Mouse (Mus musculus) heart, postnatal 25 days (tissue): ENCODE data around the gene Scyl3. TPM values are rescaled to one million over a fixed set of nuclear protein-coding genes. Genes with fewer than 3 reads are reported as not detected.

Source experiments
- DNase-seq: peaks from one replicate; pipeline ENCODE4 v3.0.0; 2022; ENCODE audit warnings: low spot score
- intact Hi-C: fragments of 180-260 bp; cut with DNase I; formaldehyde crosslinking; loops from one replicate; pipeline ENCODE4 v1.15.1; 2025
- total RNA-seq, 2 experiments: library from RNA; stranded (reverse); gene quantifications; 2 replicates each; pipeline ENCODE4 v1.2.3; 2021

Gene Scyl3
- total RNA-seq, result 1 to 10 TPM; 5.1 to 5.6 TPM

GRCm38 (mm10) chr1:163928846-163929245, at the start of gene Scyl3:
TSS of gene Scyl3 (plus strand) at chr1:163929100.
- no peak for DNase-seq
- intact Hi-C loops, result loop anchor here (10.0 kb wide), 2 partner anchors 154 to 1384 kb away; partner anchors contain the start of genes Kifap3 and Mettl13

- DNase-seq, result no peak
- intact Hi-C loops, result no loop called here
These were observed 39.3 kb upstream of the Scyl3 start for GRCm38 (mm10) chr1:163889629-163890028.

DNA sequence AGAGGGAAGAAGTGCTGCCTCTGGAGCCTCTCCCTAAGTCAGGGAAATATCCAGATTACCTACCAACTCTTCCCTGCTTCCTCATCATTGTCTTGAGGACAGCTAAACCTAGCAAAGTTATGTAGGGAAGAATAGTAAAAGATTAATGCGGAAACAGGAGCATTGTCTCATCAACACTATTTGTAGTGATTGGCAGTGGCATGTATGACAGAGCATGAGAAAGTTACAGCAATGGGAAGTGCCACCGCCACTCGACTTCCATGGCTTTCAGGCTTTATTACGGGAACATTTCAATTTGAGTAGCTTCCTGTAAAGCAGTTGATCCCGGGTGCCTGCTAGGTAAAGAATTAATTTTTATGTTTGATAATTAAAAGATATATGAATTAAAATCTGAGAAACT, 35.6 kb upstream of the Scyl3 start:
- intact Hi-C loops, result no loop called here
- DNase-seq, result no peak

GRCm38 (mm10) chr1:163893774-163894527, 34.9 kb upstream of the Scyl3 start:
- no peak for DNase-seq

GRCm38 (mm10) chr1:163898291-163898764, 30.6 kb upstream of the Scyl3 start:
- DNase-seq, result no peak
- intact Hi-C loops, result no loop called here

More at GRCm38 (mm10) chr1:163893774-163894527, 34.9 kb upstream of the Scyl3 start:
- intact Hi-C loops, result no loop called here

DNA sequence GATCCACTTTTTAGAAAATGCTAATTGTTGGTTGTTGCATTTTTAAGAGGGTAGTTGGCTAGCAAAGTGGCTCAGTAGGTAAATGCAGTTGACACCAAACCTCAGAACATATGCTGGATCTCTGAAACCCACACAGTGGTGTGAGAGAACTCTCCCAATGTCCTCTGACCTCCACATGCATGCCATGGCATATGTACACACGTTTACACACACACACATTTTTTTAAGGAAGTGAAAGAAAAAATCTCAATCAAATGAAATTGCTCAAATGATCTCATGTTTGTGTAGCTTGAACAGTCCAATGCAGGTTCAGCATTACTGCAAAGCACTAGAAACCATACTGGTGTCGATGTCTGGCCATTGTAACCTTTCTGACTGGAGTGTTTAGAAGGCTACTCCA, 29.3 kb upstream of the Scyl3 start:
- intact Hi-C loops, result no loop called here
- DNase-seq, result no peak

- no peak for DNase-seq
- intact Hi-C loops, result no loop called here
These were observed 28.7 kb upstream of the Scyl3 start for GRCm38 (mm10) chr1:163900168-163900567.

- no peak for DNase-seq
- intact Hi-C loops, result no loop called here
These were observed 25.5 kb upstream of the Scyl3 start for GRCm38 (mm10) chr1:163903411-163903810.

DNA sequence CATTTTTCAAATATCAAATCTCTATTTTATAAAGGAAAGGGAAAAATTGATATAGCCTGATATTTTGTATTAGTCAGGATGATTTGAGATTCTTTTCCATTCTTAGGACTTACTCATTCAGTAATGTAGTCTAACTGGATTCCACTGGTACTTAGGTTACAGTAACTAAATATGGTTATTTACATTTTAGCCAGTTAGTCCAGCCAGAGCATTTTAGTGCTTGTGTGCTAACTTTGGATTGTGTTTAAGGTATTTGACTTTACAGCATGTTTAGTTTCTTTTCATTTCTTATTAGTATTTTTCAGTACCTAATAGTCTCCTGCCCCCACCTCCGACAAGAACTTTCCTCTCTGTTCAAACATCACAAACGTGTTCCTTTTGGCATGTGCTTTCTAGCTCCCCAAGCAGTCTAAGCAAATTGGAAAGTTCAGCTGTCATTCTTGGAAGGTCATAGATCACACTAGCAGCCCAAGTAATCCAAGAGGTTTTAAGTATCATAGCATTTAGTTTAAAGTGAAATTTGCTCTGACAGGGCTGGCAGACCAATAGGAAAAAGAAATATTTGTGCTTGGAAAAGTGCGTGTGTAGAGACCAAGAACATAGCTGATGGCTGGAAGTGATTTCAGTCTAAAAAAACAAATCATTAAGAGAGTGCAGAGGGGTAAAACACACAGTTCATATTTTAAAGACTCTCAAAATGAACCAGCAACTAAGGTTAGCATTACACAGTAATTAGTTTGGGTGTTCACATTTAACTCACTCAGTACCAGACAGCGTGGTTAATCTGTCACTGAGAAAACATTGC, 21.7 kb upstream of the Scyl3 start:
- no peak for DNase-seq
- intact Hi-C loops, result no loop called here

DNA sequence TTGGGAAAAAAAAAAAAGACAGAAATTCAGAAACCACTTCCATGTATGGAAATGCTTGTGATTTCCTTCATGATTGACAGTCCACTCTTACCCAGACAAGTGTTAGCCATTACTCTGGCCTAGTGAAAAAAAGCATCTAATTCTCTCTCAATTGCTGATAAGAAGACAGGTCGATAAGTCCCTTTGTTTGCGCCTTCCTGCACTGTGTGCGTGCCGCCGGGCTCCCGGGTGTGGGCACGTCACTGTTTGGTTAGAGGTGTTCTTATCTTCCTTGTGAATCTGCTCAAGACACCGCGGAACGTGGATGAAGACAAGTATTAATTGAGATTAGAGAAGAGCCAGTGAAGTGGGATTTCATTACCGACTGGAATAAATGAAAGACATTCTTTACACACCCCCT, 20.5 kb upstream of the Scyl3 start:
- intact Hi-C loops, result loop anchor here (2.0 kb wide), 1 partner anchor 758 kb away; no protein-coding TSS in a partner anchor
- no peak for DNase-seq

GRCm38 (mm10) chr1:163910343-163910742, 18.6 kb upstream of the Scyl3 start:
- intact Hi-C loops, result no loop called here
- no peak for DNase-seq

DNA sequence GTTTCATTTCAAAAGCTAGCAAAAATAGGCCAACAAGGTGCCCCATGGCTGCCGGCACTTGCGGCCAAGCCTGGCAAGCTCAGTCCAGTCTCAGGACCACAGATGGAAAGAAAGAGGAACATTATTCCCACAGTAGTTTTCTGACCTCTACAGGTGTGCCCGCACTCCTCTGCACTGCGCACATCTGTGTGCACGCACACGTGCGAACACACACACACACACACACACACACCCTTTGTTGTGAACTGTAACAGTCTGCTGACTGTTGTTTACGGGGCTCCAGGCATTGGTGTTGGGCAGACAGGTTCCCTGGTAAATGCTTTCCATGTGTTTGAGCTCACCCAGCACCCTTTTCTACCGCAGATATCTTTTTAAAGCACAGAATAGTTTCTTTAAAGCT, 18.1 kb upstream of the Scyl3 start:
- intact Hi-C loops, result no loop called here
- DNase-seq, result no peak

- intact Hi-C loops, result no loop called here
- no peak for DNase-seq
These were observed 16.9 kb upstream of the Scyl3 start for GRCm38 (mm10) chr1:163911981-163912380.

DNA sequence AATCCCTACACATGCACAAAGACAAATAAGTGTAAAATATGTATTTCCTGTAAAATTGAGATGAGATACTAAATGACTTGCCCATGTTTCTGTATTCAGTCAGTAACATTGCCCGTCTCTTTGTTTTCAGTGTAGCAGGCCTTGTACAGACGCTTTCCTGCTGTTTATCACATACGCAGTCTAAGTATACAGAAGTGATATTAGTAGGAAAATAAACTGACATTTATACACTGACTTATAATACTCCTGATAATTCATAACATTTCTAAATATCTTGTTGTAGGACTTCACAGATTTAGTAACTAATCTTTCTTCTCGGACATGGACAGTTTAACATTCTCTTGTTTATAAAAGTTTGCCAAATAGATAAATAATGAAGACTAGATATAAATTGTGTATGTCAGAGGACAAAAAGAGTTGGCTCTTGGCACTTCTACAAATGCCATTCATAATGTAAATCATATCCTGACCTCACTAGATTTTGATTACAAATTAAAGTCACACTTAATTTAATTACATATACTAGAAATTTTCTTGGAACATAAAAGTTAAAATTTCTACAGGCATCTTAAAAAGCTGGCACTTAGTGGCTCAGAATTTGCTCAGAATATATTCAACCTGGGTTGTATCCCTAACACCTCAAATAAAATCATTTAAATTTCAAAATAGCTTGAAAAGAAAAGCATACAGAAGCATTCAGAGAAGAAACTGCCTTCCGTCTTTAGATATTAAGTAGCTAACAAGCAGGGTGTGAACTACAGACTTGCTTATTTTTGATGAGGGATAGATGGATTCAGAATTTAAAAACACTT, 11.3 kb upstream of the Scyl3 start:
- intact Hi-C loops, result no loop called here
- no peak for DNase-seq

GRCm38 (mm10) chr1:163924093-163924492, 4.8 kb upstream of the Scyl3 start:
- DNase-seq, result no peak
- intact Hi-C loops, result loop anchor here (10.0 kb wide), 2 partner anchors 149 to 1379 kb away; partner anchors contain the start of genes Kifap3 and Mettl13

DNA sequence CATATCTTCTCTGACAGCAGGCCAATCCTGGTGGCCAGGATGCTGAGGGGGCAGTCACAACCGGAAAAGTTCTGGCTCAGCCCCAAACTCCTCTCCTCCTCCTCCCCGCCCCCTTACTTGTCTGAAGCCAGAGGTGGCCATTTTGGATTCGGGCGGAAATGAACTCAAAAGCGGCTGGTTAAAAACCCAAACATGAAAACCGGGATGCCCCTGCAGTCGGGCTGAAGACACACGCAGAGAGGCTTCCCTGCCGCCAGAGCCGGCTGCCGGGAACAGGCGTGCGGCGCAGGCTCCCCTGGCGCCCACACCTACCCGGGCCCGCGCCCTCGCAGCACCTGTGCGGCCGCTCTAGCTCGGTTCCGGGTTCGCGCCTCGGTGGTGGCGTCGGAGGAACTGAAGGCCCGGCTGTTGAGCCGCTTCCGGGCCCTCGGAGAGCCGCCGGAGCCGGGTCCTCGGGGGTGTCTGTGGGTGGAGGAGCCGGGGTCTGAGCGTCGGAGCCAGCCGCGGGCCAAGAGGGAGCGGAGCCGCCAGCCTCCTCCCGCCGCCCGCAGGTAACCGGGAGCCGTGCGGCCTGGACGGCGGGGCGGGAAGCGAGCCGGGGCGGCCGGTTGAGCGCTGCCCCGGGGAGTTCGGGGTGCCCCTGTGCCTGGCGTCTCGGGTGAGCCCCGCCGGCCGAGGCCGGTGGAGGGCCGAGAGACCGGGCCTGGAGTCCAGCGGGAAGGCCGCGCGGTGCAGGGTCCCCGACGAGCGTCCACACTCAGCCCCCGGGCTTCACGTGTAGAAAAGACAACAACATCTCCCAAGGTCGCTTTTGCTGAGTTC, 947 bp downstream of the Scyl3 start:
- peak; percentile 74 for DNase-seq
- intact Hi-C loops, result loop anchor here (5.0 to 10.0 kb wide), 3 partner anchors 62 to 1385 kb away; partner anchors contain the start of genes BC055324, Kifap3, Mettl13 and Mettl18

- DNase-seq, result no peak
- intact Hi-C loops, result loop anchor here (5.0 kb wide), 1 partner anchor 62 kb away; the partner anchor contains the start of genes BC055324 and Mettl18
These were observed 1.5 kb downstream of the Scyl3 start for GRCm38 (mm10) chr1:163930458-163930794.

- intact Hi-C loops, result loop anchor here (5.0 kb wide), 1 partner anchor 60 kb away; the partner anchor contains the start of genes BC055324 and Mettl18
These were observed 2.9 kb downstream of the Scyl3 start for GRCm38 (mm10) chr1:163931801-163932200.

DNA sequence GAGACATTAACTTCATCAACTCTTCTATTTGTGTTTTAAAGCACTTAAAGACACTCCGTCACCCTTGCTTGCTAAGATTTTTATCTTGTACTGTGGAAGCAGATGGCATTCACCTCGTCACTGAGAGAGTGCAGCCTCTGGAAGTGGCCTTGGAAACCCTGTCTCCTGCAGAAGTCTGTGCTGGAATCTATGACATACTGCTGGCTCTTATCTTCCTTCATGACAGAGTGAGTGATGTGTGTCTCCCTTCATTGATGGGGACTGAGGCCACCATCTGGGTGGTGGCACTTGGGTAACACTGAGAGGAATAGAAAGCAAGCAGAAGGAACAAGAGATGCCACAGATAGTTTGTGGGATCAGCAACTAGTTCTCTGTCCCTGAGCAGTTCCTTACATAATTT, 5.7 kb downstream of the Scyl3 start:
- intact Hi-C loops, result loop anchor here (5.0 kb wide), 1 partner anchor 58 kb away; the partner anchor contains the start of genes BC055324 and Mettl18
- DNase-seq, result no peak

More at GRCm38 (mm10) chr1:163931801-163932200, 2.9 kb downstream of the Scyl3 start:
- DNase-seq, result no peak
